Mouse (Mus musculus) ES-Bruce4 (cell line): Measurements from ENCODE around the gene Cmip.
A peak's percentile ranks its signal among the peaks of the same experiment; 100 is the strongest.

ENCODE experiments used
- CTCF ChIP-seq: IDR thresholded peaks from one replicate; pipeline ENCODE4 v1.8.1; 2011; ENCODE audit warnings: low read depth, low read length
- EP300 ChIP-seq: IDR thresholded peaks from 2 replicates; pipeline ENCODE4 v1.6.1; 2011; ENCODE audit warnings: low read depth, low read length; ENCODE audit not compliant: insufficient read depth
- POLR2A ChIP-seq: IDR thresholded peaks from one replicate; pipeline ENCODE4 v1.8.1; 2011; ENCODE audit warnings: low read length; ENCODE audit not compliant: insufficient read depth

DNA sequence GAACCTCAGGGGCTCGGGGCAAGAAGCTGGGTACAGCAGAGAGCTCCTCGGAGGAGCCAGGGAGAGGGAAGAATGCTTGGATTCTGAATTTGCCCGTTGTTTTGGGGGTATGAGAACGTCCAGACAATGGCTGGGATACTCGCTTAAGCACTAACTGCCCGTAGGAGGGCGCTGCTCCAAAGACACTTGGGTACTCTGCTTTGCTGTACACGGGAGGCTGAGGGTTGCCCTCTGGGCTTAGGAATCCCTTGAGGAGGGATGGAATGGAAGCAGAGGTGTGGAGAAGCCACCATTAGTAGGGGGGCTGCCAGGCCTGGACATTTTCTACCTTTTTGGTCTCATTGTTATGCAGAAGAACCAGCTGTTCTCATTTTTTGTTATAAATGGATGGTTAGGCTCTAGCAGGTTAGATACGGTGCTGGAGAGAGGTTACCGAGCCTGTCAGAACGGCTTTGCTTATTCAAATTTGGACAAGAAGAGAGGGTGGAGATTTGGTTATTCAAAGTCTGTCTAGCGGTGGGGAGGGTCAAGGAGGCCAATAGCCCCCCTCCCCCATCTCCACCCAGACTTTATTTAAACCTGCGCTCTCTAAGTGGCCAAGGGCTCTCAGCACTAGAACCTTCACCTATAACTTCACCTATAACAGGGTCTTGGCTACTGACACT lies 246.7 kb downstream of the Cmip start:
- TF ChIP-seq CTCF (peak; percentile 75), EP300 (0 out of 2 replicates have a peak, but pooled peaks have one; percentile 15), POLR2A (no peak)
